Mouse (Mus musculus): ENCODE measurements around the gene Etv3. TPM values are rescaled to one million over a fixed set of nuclear protein-coding genes. Genes with fewer than 3 reads are reported as not detected.
"Not testable (repeated sequence)": the region's sequence is repeated elsewhere in the genome, so short reads cannot be mapped to it uniquely, and the experiment has no call there.

Etv3 gene
- total and polyA plus RNA-seq, 2 experiments, result 5.3 to 7.0 TPM

GRCm38 (mm10) chr3:87553196-87553935 is 28.2 kb downstream of the Etv3 start:
- 46% methylated on average over 11 of the region's 11 CpGs for WGBS
- Histone ChIP-seq H3K27ac (replicated peaks; ENCODE audit: insufficient read depth, low read depth, low read length) (no peak overlapping the region), H3K4me1 (ENCODE audit: control insufficient read depth, insufficient read depth, low read length) (peaks cover 8% of the 10 kb centered on the region; the same call in 1 of the 2 replicates), H3K79me2 (ENCODE audit: control insufficient read depth, insufficient read depth, low read length) (no peaks in the 10 kb centered on the region), H3K9ac (ENCODE audit: low read depth, low read length) (no peak overlapping the region), H3K27me3 (ENCODE audit: control insufficient read depth, insufficient read depth, low read length) (no peaks in the 10 kb centered on the region), H3K36me3 (ENCODE audit: control insufficient read depth, insufficient read depth, low read length) (no peaks in the 10 kb centered on the region), H3K4me3 (ENCODE audit: insufficient read depth, low read depth, low read length) (no peak overlapping the region)
- peak; percentile 67 for DNase-seq (ENCODE audit: extremely low read depth, low read depth, low spot score)
- TF ChIP-seq POLR2A (IDR thresholded peaks at IDR 0.05; ENCODE audit: extremely low read depth, insufficient read depth, low read length), result no peak
- no peak for TF ChIP-seq CTCF (IDR thresholded peaks at IDR 0.05; ENCODE audit: low read depth, low read length)

DNA sequence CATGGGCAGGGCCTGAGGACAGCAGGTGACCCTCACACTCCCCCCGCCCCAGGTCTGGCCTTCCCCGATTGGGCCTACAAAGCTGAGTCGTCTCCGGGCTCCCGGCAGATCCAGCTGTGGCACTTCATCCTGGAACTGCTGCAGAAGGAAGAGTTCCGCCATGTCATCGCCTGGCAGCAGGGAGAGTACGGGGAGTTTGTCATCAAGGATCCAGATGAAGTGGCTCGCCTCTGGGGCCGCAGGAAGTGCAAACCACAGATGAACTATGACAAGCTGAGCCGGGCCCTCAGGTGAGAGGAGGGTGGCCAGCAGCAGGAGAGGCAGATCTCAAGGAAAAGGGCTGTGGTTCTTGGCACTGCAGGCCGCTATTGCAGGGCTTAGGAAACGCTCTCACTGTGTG is 29.7 kb downstream of the Etv3 start:
- WGBS, result 90% methylated on average over 12 of the region's 13 CpGs
- H3K27ac ChIP-seq (replicated peaks; ENCODE audit: insufficient read depth, low read depth, low read length); H3K9ac ChIP-seq (ENCODE audit: low read depth, low read length); DNase-seq (ENCODE audit: extremely low read depth, low read depth, low spot score); H3K36me3 ChIP-seq (ENCODE audit: control insufficient read depth, insufficient read depth, low read length); H3K4me3 ChIP-seq (ENCODE audit: insufficient read depth, low read depth, low read length); H3K4me1 ChIP-seq (ENCODE audit: control insufficient read depth, insufficient read depth, low read length); H3K79me2 ChIP-seq (ENCODE audit: control insufficient read depth, insufficient read depth, low read length); H3K27me3 ChIP-seq (ENCODE audit: control insufficient read depth, insufficient read depth, low read length): not testable (repeated sequence)

DNA sequence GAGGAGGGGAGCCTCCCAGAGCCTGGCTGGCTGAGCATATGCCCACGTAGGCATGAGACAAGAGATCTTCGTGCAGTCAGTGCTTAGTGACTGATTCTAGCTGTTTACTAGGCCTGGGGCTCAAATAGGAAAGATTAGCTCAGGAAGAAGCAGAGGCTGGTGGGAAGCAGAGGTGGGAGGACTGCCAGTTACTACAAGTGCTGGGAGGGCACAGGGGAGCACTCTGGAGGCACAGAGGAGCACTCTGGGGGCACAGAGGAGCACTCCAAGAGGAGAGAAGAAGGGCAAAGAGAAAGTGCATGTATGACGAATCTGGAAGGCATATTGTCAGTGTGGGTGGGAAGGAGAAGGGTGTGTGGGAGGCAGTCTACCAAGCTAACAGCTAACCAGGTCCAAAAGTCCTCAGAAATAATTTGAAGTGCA is 30.9 kb downstream of the Etv3 start:
- TF ChIP-seq POLR2A (IDR thresholded peaks at IDR 0.05; ENCODE audit: extremely low read depth, insufficient read depth, low read length), result no peak
- TF ChIP-seq CTCF (IDR thresholded peaks at IDR 0.05; ENCODE audit: low read depth, low read length), result no peak
- Histone ChIP-seq H3K79me2 (ENCODE audit: control insufficient read depth, insufficient read depth, low read length) (no peaks in the 10 kb centered on the region), H3K36me3 (ENCODE audit: control insufficient read depth, insufficient read depth, low read length) (no peaks in the 10 kb centered on the region), H3K9ac (ENCODE audit: low read depth, low read length) (no peak overlapping the region), H3K4me1 (ENCODE audit: control insufficient read depth, insufficient read depth, low read length) (peaks cover 8% of the 10 kb centered on the region; the same call in 1 of the 2 replicates), H3K27ac (replicated peaks; ENCODE audit: insufficient read depth, low read depth, low read length) (no peak overlapping the region), H3K27me3 (ENCODE audit: control insufficient read depth, insufficient read depth, low read length) (no peaks in the 10 kb centered on the region), H3K4me3 (ENCODE audit: insufficient read depth, low read depth, low read length) (no peak overlapping the region)
- no peak for DNase-seq (ENCODE audit: extremely low read depth, low read depth, low spot score)
- WGBS, result 63% methylated on average over 3 of the region's 3 CpGs

DNA sequence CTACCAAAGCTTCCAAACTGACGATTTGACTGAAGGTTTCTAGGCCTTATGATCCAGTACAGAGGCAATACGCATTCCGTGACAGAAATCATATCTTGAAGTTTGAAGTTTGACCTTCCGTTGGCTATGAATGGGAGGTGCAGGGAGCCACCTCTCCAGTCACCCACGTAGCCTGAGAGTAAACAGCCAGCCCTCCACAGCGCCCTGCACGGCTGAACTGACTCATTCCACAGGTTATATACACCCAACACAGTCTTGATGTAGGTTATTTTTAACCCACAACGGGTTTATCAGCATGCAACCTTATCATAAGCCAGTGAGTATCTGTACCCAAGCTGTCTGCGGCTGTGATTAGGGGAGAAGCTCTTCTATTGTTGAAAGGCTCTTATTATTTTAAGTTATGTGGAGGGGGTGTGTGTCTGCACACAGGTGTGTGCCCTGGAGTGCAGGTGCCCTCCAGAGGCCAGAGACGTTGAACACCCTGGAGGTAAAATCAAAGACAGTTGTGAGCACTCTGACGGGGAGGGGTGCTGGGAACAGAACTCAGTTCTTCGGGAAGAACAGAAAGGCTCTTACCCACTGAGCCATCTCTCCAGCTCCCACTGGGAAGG is 31.6 kb downstream of the Etv3 start:
- H3K4me3 ChIP-seq (ENCODE audit: insufficient read depth, low read depth, low read length), result no peak overlapping the region
- H3K36me3 ChIP-seq (ENCODE audit: control insufficient read depth, insufficient read depth, low read length), result no peaks in the 10 kb centered on the region
- H3K4me1 ChIP-seq (ENCODE audit: control insufficient read depth, insufficient read depth, low read length), result peaks cover 8% of the 10 kb centered on the region; the same call in 1 of the 2 replicates
- no peak overlapping the region for H3K9ac ChIP-seq (ENCODE audit: low read depth, low read length)
- DNase-seq (ENCODE audit: extremely low read depth, low read depth, low spot score), result no peak
- H3K79me2 ChIP-seq (ENCODE audit: control insufficient read depth, insufficient read depth, low read length), result no peaks in the 10 kb centered on the region
- TF ChIP-seq CTCF (IDR thresholded peaks at IDR 0.05; ENCODE audit: low read depth, low read length) (0 out of 2 replicates have a peak, but pooled peaks have one; percentile 13), POLR2A (IDR thresholded peaks at IDR 0.05; ENCODE audit: extremely low read depth, insufficient read depth, low read length) (no peak)
- no peaks in the 10 kb centered on the region for H3K27me3 ChIP-seq (ENCODE audit: control insufficient read depth, insufficient read depth, low read length)
- 52% methylated on average over 12 of the region's 12 CpGs for WGBS
- H3K27ac ChIP-seq (replicated peaks; ENCODE audit: insufficient read depth, low read depth, low read length), result no peak overlapping the region

GRCm38 (mm10) chr3:87560156-87560555 is 34.9 kb downstream of the Etv3 start:
- 61% methylated on average over 3 of the region's 3 CpGs for WGBS
- Histone ChIP-seq H3K27me3 (ENCODE audit: control insufficient read depth, insufficient read depth, low read length) (no peaks in the 10 kb centered on the region), H3K4me1 (ENCODE audit: control insufficient read depth, insufficient read depth, low read length) (0 out of 2 replicates have a peak, but pooled peaks cover 1% of the 10 kb centered on the region), H3K9ac (ENCODE audit: low read depth, low read length) (no peak overlapping the region), H3K79me2 (ENCODE audit: control insufficient read depth, insufficient read depth, low read length) (no peaks in the 10 kb centered on the region), H3K4me3 (ENCODE audit: insufficient read depth, low read depth, low read length) (no peak overlapping the region), H3K36me3 (ENCODE audit: control insufficient read depth, insufficient read depth, low read length) (no peaks in the 10 kb centered on the region), H3K27ac (replicated peaks; ENCODE audit: insufficient read depth, low read depth, low read length) (no peak overlapping the region)
- no peak for DNase-seq (ENCODE audit: extremely low read depth, low read depth, low spot score)
- TF ChIP-seq POLR2A (IDR thresholded peaks at IDR 0.05; ENCODE audit: extremely low read depth, insufficient read depth, low read length) (no peak), CTCF (IDR thresholded peaks at IDR 0.05; ENCODE audit: low read depth, low read length) (peak; percentile 72)

- Histone ChIP-seq H3K27me3 (ENCODE audit: control insufficient read depth, insufficient read depth, low read length) (no peaks in the 10 kb centered on the region), H3K9ac (ENCODE audit: low read depth, low read length) (no peak overlapping the region), H3K4me3 (ENCODE audit: insufficient read depth, low read depth, low read length) (no peak overlapping the region), H3K79me2 (ENCODE audit: control insufficient read depth, insufficient read depth, low read length) (no peaks in the 10 kb centered on the region), H3K36me3 (ENCODE audit: control insufficient read depth, insufficient read depth, low read length) (no peaks in the 10 kb centered on the region), H3K4me1 (ENCODE audit: control insufficient read depth, insufficient read depth, low read length) (0 out of 2 replicates have a peak, but pooled peaks cover 1% of the 10 kb centered on the region), H3K27ac (replicated peaks; ENCODE audit: insufficient read depth, low read depth, low read length) (no peak overlapping the region)
- no peak for DNase-seq (ENCODE audit: extremely low read depth, low read depth, low spot score)
- WGBS, result 80% methylated on average over 8 of the region's 8 CpGs
- no peak for TF ChIP-seq CTCF (IDR thresholded peaks at IDR 0.05; ENCODE audit: low read depth, low read length)
- no peak for TF ChIP-seq POLR2A (IDR thresholded peaks at IDR 0.05; ENCODE audit: extremely low read depth, insufficient read depth, low read length)
Measured at GRCm38 (mm10) chr3:87561434-87561833, 36.2 kb downstream of the Etv3 start.
